Mouse (Mus musculus): ENCODE results near the gene Fbn1.
"Not testable (repeated sequence)": the region's sequence is repeated elsewhere in the genome, so short reads cannot be mapped to it uniquely, and the experiment has no call there.

GRCm38 (mm10) chr2:125279995-125280394 lies 227.8 kb downstream of the Fbn1 start:
- not testable (repeated sequence) for TF ChIP-seq CTCF (IDR thresholded peaks at IDR 0.05; ENCODE audit: control insufficient read depth, insufficient read depth, low read length); POLR2A (IDR thresholded peaks at IDR 0.05; ENCODE audit: borderline replicate concordance, control insufficient read depth, low read depth, low read length)
